Mouse (Mus musculus) cerebellum, adult 2 months (tissue): ENCODE results near the gene Brpf1. TPM values are rescaled to one million over a fixed set of nuclear protein-coding genes. Genes with fewer than 3 reads are reported as not detected.

Experiments
- DNase-seq, 2 experiments: peaks; one replicate each; pipeline ENCODE4 v3.0.0; 2021
- H3K27ac ChIP-seq: fragments of 200-500 bp; 2 replicates; pipeline ENCODE4 v1.5.1; 2012; ENCODE audit warnings: low read length, control low read depth, inconsistent platforms; ENCODE audit not compliant: insufficient read depth
- H3K27me3 ChIP-seq: fragments of 200-500 bp; 2 replicates; pipeline ENCODE4 v1.6.1; 2012; ENCODE audit warnings: inconsistent platforms, mild to moderate bottlenecking, low read length, moderate library complexity; ENCODE audit not compliant: control insufficient read depth, insufficient read depth
- H3K4me1 ChIP-seq: fragments of 200-500 bp; 2 replicates; pipeline ENCODE4 v1.6.1; 2011; ENCODE audit warnings: low read length; ENCODE audit not compliant: control insufficient read depth, insufficient read depth
- H3K4me3 ChIP-seq: fragments of 200-500 bp; replicated peaks from 2 replicates; pipeline ENCODE3; 2011; ENCODE audit warnings: mild to moderate bottlenecking, low read depth, low read length, control low read depth; ENCODE audit not compliant: insufficient read depth
- CTCF ChIP-seq: fragments of 200-500 bp; IDR thresholded peaks from 2 replicates; pipeline ENCODE4 v1.5.1; 2011; ENCODE audit warnings: low read depth, mild to moderate bottlenecking, control low read depth, low read length, moderate library complexity, borderline replicate concordance; ENCODE audit not compliant: insufficient read depth
- POLR2A ChIP-seq: fragments of 200-500 bp; IDR thresholded peaks from 2 replicates; pipeline ENCODE4 v1.6.1; 2011; ENCODE audit warnings: low read length, control low read depth, borderline replicate concordance; ENCODE audit not compliant: insufficient read depth
- WGBS: fragments of 180-500 bp; shearing (Covaris S2); methylation state at CpG from one replicate; pipeline ENCODE4 v1.1.7; 2018; 5-methylcytosine and 5-hydroxymethylcytosine counted together
- polyA plus RNA-seq: library from polyadenylated mRNA; depleted of rRNA; stranded (reverse); fragments of >200 nt; gene quantifications from 2 replicates; pipeline ENCODE4 v1.2.3, GENCODE M21; 2012; rRNA removed

Gene Brpf1
- polyA plus RNA-seq, 1 experiment = 48.1 TPM

DNA sequence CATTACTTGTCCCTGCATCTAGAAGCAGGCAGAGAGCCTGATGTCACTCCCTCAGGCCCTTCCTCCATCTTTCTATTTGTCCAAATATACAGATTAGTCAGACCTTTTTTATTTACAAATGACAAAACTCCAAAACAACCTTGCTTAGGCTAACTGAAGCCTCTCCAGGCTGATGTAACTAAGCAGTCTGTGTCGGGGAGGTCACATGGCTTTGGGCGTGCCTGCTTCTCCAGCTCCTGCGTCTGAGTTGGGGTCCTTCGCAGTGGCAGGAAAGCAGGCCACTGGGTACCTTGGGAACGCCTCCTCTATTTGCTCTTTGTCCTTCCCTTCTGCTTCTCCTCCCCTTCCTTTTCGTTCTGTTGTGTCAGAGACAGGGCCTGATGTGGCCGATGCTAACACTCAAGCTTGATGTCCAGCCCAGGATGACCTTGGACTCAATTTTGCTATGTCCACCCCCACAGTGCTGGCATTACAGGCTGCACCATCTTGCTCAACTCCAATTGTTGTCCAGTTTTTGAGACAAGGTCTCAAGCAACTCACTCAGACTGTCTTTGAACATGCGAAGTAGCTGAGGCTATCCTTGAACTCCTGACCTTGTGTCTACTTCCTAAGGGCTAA lies 57.7 kb downstream of the Brpf1 start:
- WGBS = 69% methylated on average over 8 of the region's 8 CpGs
- H3K4me3 ChIP-seq = no peak overlapping the region
- H3K27me3 ChIP-seq = no peaks in the 10 kb centered on the region
- H3K27ac ChIP-seq = no peak overlapping the region
- no peak for TF ChIP-seq CTCF
- TF ChIP-seq POLR2A = no peak
- no peak for DNase-seq
- H3K4me1 ChIP-seq = no peaks in the 10 kb centered on the region

DNA sequence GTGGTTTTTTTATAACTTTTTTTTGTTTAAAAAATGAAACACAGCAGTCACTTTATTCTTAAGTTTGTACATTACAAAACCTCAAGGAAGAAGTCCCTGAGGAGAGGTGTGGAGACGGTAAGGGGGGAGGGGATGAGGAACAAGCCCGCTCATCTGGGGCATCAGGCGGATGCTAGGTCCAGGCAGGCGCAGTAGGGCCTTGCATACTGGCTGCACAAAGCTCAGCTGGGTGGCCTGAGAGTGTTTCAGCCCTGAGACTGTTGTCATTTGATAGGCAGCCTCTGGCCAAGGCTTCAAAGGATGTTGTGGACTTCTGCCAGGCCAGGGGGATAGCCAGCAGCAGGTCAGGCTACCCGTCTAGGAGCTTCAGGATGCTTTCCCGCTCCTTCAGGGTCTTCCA lies 59.7 kb downstream of the Brpf1 start:
- no peaks in the 10 kb centered on the region for H3K4me1 ChIP-seq
- TF ChIP-seq CTCF = no peak
- no peak for TF ChIP-seq POLR2A
- H3K27ac ChIP-seq = no peak overlapping the region
- WGBS = 80% methylated on average over 6 of the region's 6 CpGs
- no peak for DNase-seq
- H3K4me3 ChIP-seq = no peak overlapping the region
- H3K27me3 ChIP-seq = no peaks in the 10 kb centered on the region

DNA sequence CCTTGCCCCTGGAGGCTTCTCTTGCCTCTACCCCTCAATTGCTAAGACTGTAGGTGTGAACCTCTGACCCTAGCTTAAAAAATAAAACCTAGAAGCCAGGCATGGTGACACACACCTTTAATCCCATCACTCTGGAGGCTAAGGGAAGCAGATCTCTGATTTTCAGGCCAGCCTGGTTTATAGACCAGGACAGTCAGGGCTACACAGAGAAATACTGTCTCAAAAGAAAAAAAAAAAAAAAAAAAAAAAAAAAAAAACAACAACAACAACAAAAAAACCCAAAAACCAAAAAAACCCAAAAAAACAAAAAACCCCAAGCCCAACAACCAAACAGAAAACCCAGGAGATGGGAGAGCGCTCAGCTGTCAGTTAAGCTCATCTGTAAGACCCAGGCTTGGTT lies 60.6 kb downstream of the Brpf1 start:
- DNase-seq = no peak
- 100% methylated on average over 1 of the region's 1 CpGs for WGBS
- Histone ChIP-seq H3K27me3 (no peaks in the 10 kb centered on the region), H3K27ac (no peak overlapping the region), H3K4me1 (no peaks in the 10 kb centered on the region), H3K4me3 (no peak overlapping the region)
- TF ChIP-seq POLR2A = no peak
- no peak for TF ChIP-seq CTCF

DNA sequence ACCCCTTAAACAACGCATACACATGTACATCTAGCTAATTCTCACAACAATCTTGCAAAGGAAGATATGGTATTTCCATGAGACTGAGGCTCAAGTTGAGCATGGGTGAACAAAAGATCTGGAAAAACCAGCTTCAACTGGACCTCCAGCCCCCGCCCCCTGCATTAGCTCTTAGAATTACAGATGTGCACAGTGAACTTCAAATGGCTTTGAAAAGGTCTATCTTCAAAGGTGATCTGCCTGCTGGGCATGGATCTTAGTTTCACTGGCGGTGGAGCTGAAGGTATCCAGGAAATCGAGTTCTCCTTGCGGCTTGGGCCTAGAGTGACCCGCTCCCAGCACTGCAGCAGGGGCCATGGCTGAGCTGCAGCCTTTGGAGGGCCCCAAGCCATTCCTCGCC lies 61.2 kb downstream of the Brpf1 start:
- no peak overlapping the region for H3K27ac ChIP-seq
- WGBS = 91% methylated on average over 7 of the region's 7 CpGs
- DNase-seq = no peak
- no peak overlapping the region for H3K4me3 ChIP-seq
- TF ChIP-seq CTCF (no peak), POLR2A (no peak)
- no peaks in the 10 kb centered on the region for H3K4me1 ChIP-seq
- H3K27me3 ChIP-seq = no peaks in the 10 kb centered on the region

DNA sequence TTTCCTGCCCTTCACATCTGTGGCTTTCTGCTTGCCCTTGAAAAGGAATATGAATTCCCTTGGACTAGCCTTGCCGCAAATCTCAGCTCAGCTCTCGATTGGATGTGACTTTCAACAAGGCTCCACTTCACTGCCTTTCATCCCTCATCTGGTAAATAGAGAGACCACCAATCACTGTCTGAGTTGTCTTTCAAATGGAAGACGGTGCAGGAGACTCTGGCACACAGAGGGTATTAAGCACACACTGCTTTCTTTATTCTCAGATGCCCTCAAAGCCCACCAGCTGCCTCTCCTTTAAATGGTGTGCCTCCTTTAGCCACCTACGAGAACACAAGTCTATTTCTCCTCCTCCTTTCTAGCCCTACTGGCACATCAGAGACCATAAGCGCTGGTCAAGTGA lies 61.6 kb downstream of the Brpf1 start:
- no peak overlapping the region for H3K4me3 ChIP-seq
- H3K27ac ChIP-seq = no peak overlapping the region
- WGBS = 82% methylated on average over 5 of the region's 5 CpGs
- H3K4me1 ChIP-seq = no peaks in the 10 kb centered on the region
- DNase-seq = no peak
- TF ChIP-seq CTCF (no peak), POLR2A (no peak)
- H3K27me3 ChIP-seq = no peaks in the 10 kb centered on the region

DNA sequence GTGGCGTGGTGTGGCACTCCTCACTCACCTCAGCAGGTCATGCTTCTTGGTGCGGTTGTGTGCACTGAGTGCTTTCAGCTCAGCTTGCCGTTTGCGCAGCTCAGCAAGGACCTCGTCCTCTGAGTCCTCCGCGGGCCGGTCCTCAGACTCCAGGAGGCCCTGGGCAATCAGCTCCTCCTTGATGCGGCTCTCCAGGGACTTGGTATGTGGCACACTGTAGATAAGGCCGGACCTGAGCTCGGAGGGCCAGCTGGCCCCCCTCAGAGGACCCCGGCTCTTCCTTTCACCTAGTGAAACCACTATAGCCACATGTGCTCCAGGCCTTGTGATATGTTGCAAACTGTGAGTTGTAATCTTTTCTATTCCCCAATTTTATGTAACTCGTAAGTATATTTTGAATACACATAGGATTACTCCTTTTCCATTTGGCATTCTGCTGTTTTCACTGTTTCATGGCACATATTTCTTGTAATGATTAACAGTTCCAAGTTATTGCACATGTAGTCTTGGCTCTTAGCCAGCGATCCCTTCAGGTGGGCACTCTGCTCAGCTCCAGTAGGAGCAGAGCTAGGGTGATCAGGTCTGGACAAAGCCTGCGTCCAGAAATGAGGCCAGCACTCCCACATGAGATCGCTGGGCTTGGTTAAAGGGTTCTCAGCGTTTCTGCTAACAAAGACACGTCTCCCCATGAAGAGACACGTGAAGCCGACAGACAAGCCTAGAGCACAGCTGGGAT lies 63.4 kb downstream of the Brpf1 start:
- Histone ChIP-seq H3K4me1 (no peaks in the 10 kb centered on the region), H3K27ac (no peak overlapping the region), H3K4me3 (no peak overlapping the region), H3K27me3 (no peaks in the 10 kb centered on the region)
- DNase-seq = no peak
- 81% methylated on average over 20 of the region's 20 CpGs for WGBS
- TF ChIP-seq CTCF = no peak

DNA sequence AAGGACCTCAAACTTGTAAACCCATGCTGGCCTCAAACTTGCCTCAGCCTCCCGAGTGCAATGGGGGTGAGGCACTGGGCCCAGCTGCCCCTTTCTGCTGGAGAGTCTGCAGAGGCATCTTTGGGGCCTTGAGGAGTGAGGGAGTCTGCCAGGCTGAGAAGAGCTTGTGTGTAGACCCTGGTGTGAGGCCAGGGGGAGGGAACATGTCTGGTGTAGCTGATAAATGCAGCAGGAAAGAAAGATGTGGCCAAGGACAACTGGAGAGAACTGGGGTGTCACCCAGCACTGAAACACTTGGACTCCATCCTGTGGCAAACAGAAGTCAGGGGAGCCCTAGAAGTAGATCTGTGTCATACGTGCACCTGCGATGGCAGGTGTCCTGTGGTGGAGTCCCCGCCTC lies 66.6 kb downstream of the Brpf1 start:
- WGBS = 90% methylated on average over 4 of the region's 4 CpGs
- TF ChIP-seq CTCF = no peak
- no peak for TF ChIP-seq POLR2A

More for the DNA sequence above, 66.6 kb downstream of the Brpf1 start:
- H3K4me3 ChIP-seq = no peak overlapping the region
- H3K4me1 ChIP-seq = no peaks in the 10 kb centered on the region; the same call in 1 of the 2 replicates
- DNase-seq = no peak
- H3K27me3 ChIP-seq = no peaks in the 10 kb centered on the region
- no peak overlapping the region for H3K27ac ChIP-seq

Other genes with a start within 250 kb of the Brpf1 start
- 58.9 and 64.2 TPM in 2 replicates for gene Setd5, start 229.8 kb upstream of the Brpf1 start, polyA plus RNA-seq
- 53.1 and 57.5 TPM in 2 replicates for gene Lhfpl4, start 111.8 kb upstream of the Brpf1 start, polyA plus RNA-seq
- 23.8 and 24.2 TPM in 2 replicates for gene Mtmr14, start 69.3 kb upstream of the Brpf1 start, polyA plus RNA-seq
- gene Cpne9, start 24.8 kb upstream of the Brpf1 start, polyA plus RNA-seq = 105 and 114 TPM in 2 replicates
- 11.0 and 11.6 TPM in 2 replicates for gene Ogg1, start 19.8 kb downstream of the Brpf1 start, polyA plus RNA-seq
- gene Camk1, start 36.8 kb downstream of the Brpf1 start, polyA plus RNA-seq = 93.0 and 94.8 TPM in 2 replicates
- 48.2 and 49.4 TPM in 2 replicates for gene Tada3, start 70.7 kb downstream of the Brpf1 start, polyA plus RNA-seq
- gene Arpc4, start 71.0 kb downstream of the Brpf1 start, polyA plus RNA-seq = 137 and 152 TPM in 2 replicates
- gene Ttll3, start 82.1 kb downstream of the Brpf1 start, polyA plus RNA-seq = 52.2 and 62.4 TPM in 2 replicates
- gene Rpusd3, start 112.2 kb downstream of the Brpf1 start, polyA plus RNA-seq = 37.4 and 45.9 TPM in 2 replicates
- 0.10 and 0.30 TPM in 2 replicates for gene Cidec, start 128.6 kb downstream of the Brpf1 start, polyA plus RNA-seq
- 58.4 and 61.0 TPM in 2 replicates for gene Jagn1, start 135.4 kb downstream of the Brpf1 start, polyA plus RNA-seq
- 4.8 and 9.2 TPM in 2 replicates for gene Il17re, start 151.3 kb downstream of the Brpf1 start, polyA plus RNA-seq
- gene Il17rc, start 164.3 kb downstream of the Brpf1 start, polyA plus RNA-seq = 6.6 and 7.5 TPM in 2 replicates
- gene Creld1, start 176.2 kb downstream of the Brpf1 start, polyA plus RNA-seq = 57.4 and 58.1 TPM in 2 replicates
- gene Prrt3, start 194.8 kb downstream of the Brpf1 start, polyA plus RNA-seq = 41.2 and 43.0 TPM in 2 replicates
- 91.7 and 96.7 TPM in 2 replicates for gene Emc3, start 224.5 kb downstream of the Brpf1 start, polyA plus RNA-seq
- gene Fancd2, start 224.5 kb downstream of the Brpf1 start, polyA plus RNA-seq = 0.34 and 0.55 TPM in 2 replicates